Mouse (Mus musculus) B cell, adult 62 days (primary cell): Measurements from ENCODE around the gene Prr11. TPM values are rescaled to one million over a fixed set of nuclear protein-coding genes. Genes with fewer than 3 reads are reported as not detected.

Source experiments
- total RNA-seq: library from RNA; stranded (reverse); gene quantifications from 4 replicates; pipeline ENCODE4 v1.2.4, GENCODE M21; 2023

The Prr11 gene
- total RNA-seq, result 1.2 to 1.9 TPM (median 1.5 TPM) in 4 replicates

DNA sequence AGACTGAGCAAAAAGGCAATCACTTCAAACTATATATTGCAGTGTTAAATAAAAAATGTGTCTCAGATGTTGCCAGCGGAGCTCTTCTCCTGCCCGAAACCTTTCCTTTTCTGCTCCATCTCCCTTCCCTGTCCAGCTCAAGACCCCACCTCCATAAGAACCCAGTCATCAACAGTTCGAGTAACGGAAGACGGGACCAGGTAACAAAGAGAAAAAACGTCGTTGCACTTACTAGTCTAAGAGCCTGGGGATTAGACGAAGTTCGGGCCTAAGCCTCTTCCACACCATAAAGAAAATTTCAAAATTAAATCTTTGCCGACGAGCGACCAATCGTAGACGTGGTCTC lies at the start of gene Prr11:
TSS of gene Prr11 (minus strand) at position 300 of the 346 bp plus-strand sequence.

GRCm38 (mm10) chr11:87126824-87127816 lies 18.6 kb upstream of the Prr11 start, which contains the start of gene Trim37:
Trim37 (plus strand) TSS chr11:87127077.

GRCm38 (mm10) chr11:87108755-87109518 lies 429 bp upstream of the Prr11 start, which contains the start of gene Ska2:
Ska2 (plus strand) TSS chr11:87109234.

DNA sequence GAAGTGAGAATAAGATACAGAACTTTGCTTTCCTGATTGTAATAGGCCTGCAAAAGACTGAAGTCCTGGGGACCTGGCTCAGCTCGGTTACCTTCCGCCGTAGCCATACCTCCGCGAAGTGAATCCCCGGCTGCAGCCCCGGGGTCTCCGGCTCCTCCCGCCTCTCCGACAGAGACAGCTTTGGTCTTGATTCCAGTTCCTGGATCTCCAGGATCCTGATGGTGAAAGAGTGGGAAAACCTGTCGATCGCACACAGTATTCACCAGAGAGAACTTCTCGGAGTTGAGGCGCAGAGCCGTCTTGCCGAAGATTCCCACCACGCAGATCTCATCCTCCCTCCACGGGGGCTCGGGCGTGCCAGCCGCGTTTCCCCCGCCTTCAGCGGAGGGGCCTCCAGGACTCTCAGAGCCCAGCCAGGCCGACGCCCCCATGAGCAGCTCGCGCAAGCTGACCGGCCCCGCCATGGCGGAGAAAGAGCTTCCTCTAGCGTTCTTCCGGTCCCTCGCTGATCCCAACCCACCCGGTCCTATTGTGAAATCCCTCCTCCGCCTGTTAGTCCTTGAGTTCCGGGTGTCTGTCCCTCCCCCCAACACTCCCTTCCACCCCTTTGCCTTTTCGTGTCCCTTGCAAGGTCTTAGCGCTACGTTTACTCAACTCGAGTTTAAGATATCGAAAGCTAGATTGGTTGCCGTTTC lies 22.1 kb downstream of the Prr11 start, which contains the start of gene Smg8:
TSS of gene Smg8 (minus strand) at position 485 of the 695 bp plus-strand sequence.

DNA sequence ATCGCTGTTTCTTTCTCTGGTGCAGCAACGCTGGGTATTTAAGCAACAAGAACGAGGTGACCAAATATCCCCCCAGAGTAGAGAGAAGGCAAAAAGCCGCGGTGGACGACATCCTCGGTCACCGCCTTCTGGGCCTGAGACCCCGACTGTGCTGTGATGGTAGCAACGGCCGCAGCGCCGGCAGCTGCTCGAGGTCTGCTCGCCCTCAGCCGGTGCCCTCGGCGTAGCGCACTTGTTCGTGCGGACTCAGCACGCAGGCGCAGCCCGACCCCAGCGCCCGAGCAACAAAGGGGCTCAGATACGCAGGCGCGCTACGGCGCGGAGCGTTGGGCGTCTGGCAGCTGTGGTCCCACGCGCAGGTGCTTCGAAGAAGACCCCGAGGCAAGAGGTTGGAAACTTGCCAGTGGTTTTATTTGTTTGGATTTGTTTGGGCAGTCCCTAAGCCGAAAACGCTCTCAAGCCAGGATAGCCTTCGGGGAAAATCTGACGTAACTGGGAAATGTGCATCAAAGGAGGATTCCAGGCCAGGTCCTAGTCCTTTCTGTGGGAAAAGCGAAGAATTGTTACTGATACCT lies 34.6 kb downstream of the Prr11 start, which contains the start of gene Gdpd1:
TSS of gene Gdpd1 (minus strand) at position 197 of the 575 bp plus-strand sequence.

Other genes with a start within 250 kb of the Prr11 start
- 4.1 to 4.9 TPM (median 4.6 TPM) in 4 replicates for gene Ypel2, start 115.0 kb downstream of the Prr11 start, total RNA-seq
- 0.24 to 0.57 TPM (median 0.47 TPM) in 3 of 4 replicates, not detected in the other for gene Gdpd1, start 34.6 kb downstream of the Prr11 start, total RNA-seq
- gene Smg8, start 21.9 kb downstream of the Prr11 start, total RNA-seq, result 24.6 to 29.1 TPM (median 27.0 TPM) in 4 replicates
- gene Ska2, start 526 bp upstream of the Prr11 start, total RNA-seq, result 5.1 to 6.3 TPM (median 5.4 TPM) in 4 replicates
- 6.7 to 12.1 TPM (median 8.1 TPM) in 4 replicates for gene Trim37, start 18.4 kb upstream of the Prr11 start, total RNA-seq